Mouse (Mus musculus) neural tube, embryonic 15.5 days (tissue): ENCODE measurements around the gene Ptpn12. TPM values are rescaled to one million over a fixed set of nuclear protein-coding genes. Genes with fewer than 3 reads are reported as not detected.

Source experiments
- ATAC-seq: fragments of 200-750 bp; cut with Nextera tagmentation; 2 replicates; pipeline ENCODE4 v1.8.0; 2017; ENCODE audit warnings: mild to moderate bottlenecking, moderate TSS enrichment, moderate library complexity; ENCODE audit not compliant: low FRiP score
- H3K27ac ChIP-seq: fragments of 300-500 bp; sonication (generic); replicated peaks from 2 replicates; pipeline ENCODE4 v1.5.1; 2015; ENCODE audit warnings: mild to moderate bottlenecking, inconsistent platforms
- H3K27me3 ChIP-seq: fragments of 300-500 bp; sonication (generic); replicated peaks from 2 replicates; pipeline ENCODE4 v1.6.1; 2015; ENCODE audit warnings: inconsistent platforms
- H3K36me3 ChIP-seq: fragments of 300-500 bp; sonication (generic); 2 replicates; pipeline ENCODE4 v1.6.1; 2015; ENCODE audit warnings: inconsistent platforms
- H3K4me1 ChIP-seq: fragments of 300-500 bp; sonication (generic); 2 replicates; pipeline ENCODE4 v1.6.1; 2015; ENCODE audit warnings: inconsistent platforms
- H3K4me2 ChIP-seq: fragments of 300-500 bp; sonication (generic); 2 replicates; pipeline ENCODE4 v1.6.1; 2015; ENCODE audit warnings: inconsistent platforms, mild to moderate bottlenecking, moderate library complexity
- H3K4me3 ChIP-seq: fragments of 300-500 bp; sonication (generic); replicated peaks from 2 replicates; pipeline ENCODE4 v1.5.1; 2015; ENCODE audit warnings: mild to moderate bottlenecking, inconsistent platforms
- H3K9ac ChIP-seq: fragments of 300-500 bp; sonication (generic); replicated peaks from 2 replicates; pipeline ENCODE4 v1.6.1; 2015; ENCODE audit warnings: mild to moderate bottlenecking, inconsistent platforms
- H3K9me3 ChIP-seq: fragments of 300-500 bp; sonication (generic); replicated peaks from 2 replicates; pipeline ENCODE4 v1.6.1; 2016; ENCODE audit warnings: inconsistent platforms
- WGBS: fragments of 180-500 bp; shearing (Covaris S2); methylation state at CpG from one replicate; pipeline ENCODE4 v1.1.7; 2015; ENCODE audit warnings: mixed read lengths; 5-methylcytosine and 5-hydroxymethylcytosine counted together
- polyA plus RNA-seq: library from polyadenylated mRNA; unstranded; fragments of >200 nt; fragmentation: Nextera tagmentation; extraction: Ambion mirVana; gene quantifications from 2 replicates; pipeline ENCODE4 v1.2.1, GENCODE M21; 2015

Ptpn12 gene
- polyA plus RNA-seq, 1 experiment from 2014 or later = 21.8 TPM

- no peak overlapping the region for H3K4me3 ChIP-seq
- no peaks in the 10 kb centered on the region for H3K27me3 ChIP-seq
- H3K4me2 ChIP-seq = no peak overlapping the region
- no peak overlapping the region for H3K9ac ChIP-seq
- no peak for ATAC-seq
- no peaks in the 10 kb centered on the region for H3K9me3 ChIP-seq
- 93% methylated on average over 4 of the region's 4 CpGs for WGBS
- no peaks in the 10 kb centered on the region for H3K36me3 ChIP-seq
- H3K4me1 ChIP-seq = peaks cover 17% of the 10 kb centered on the region
- H3K27ac ChIP-seq = no peak overlapping the region
Observed at GRCm38 (mm10) chr5:21047114-21047513, 8.6 kb downstream of the Ptpn12 start.

GRCm38 (mm10) chr5:21046150-21047048 is 9.3 kb downstream of the Ptpn12 start:
- Histone ChIP-seq H3K27ac (no peak overlapping the region), H3K9me3 (no peaks in the 10 kb centered on the region), H3K9ac (no peak overlapping the region), H3K4me2 (no peak overlapping the region), H3K27me3 (no peaks in the 10 kb centered on the region), H3K4me3 (no peak overlapping the region), H3K36me3 (no peaks in the 10 kb centered on the region), H3K4me1 (peaks cover 16% of the 10 kb centered on the region)
- no peak for ATAC-seq
- WGBS = 93% methylated on average over 7 of the region's 7 CpGs

- Histone ChIP-seq H3K36me3 (no peaks in the 10 kb centered on the region), H3K27ac (no peak overlapping the region)
- no peak for ATAC-seq
Observed at GRCm38 (mm10) chr5:21045462-21045861, 10.2 kb downstream of the Ptpn12 start.

GRCm38 (mm10) chr5:21038100-21038499 is 17.6 kb downstream of the Ptpn12 start:
- Histone ChIP-seq H3K4me1 (peaks cover 22% of the 10 kb centered on the region), H3K27ac (no peak overlapping the region), H3K36me3 (no peaks in the 10 kb centered on the region), H3K27me3 (no peaks in the 10 kb centered on the region), H3K4me3 (no peak overlapping the region), H3K9me3 (no peaks in the 10 kb centered on the region), H3K9ac (no peak overlapping the region), H3K4me2 (no peak overlapping the region)
- ATAC-seq = no peak
- WGBS = 93% methylated on average over 5 of the region's 5 CpGs

More at GRCm38 (mm10) chr5:21045462-21045861, 10.2 kb downstream of the Ptpn12 start:
- H3K4me3 ChIP-seq = no peak overlapping the region
- WGBS = 93% methylated on average over 2 of the region's 2 CpGs
- H3K9ac ChIP-seq = no peak overlapping the region
- no peak overlapping the region for H3K4me2 ChIP-seq
- no peaks in the 10 kb centered on the region for H3K9me3 ChIP-seq
- peaks cover 16% of the 10 kb centered on the region for H3K4me1 ChIP-seq
- H3K27me3 ChIP-seq = no peaks in the 10 kb centered on the region

GRCm38 (mm10) chr5:21035689-21036480 is 19.8 kb downstream of the Ptpn12 start:
- H3K4me1 ChIP-seq = peaks cover 18% of the 10 kb centered on the region
- no peak overlapping the region for H3K9ac ChIP-seq

GRCm38 (mm10) chr5:21034388-21034966 is 21.2 kb downstream of the Ptpn12 start:
- H3K4me2 ChIP-seq = no peak overlapping the region
- H3K27me3 ChIP-seq = no peaks in the 10 kb centered on the region
- H3K27ac ChIP-seq = no peak overlapping the region
- peak; percentile 58; the same call in 1 of the 2 replicates for ATAC-seq
- H3K9me3 ChIP-seq = no peaks in the 10 kb centered on the region
- no peak overlapping the region for H3K9ac ChIP-seq
- H3K36me3 ChIP-seq = no peaks in the 10 kb centered on the region
- WGBS = 35% methylated on average over 6 of the region's 6 CpGs
- no peak overlapping the region for H3K4me3 ChIP-seq
- H3K4me1 ChIP-seq = peaks cover 19% of the 10 kb centered on the region

More at GRCm38 (mm10) chr5:21035689-21036480, 19.8 kb downstream of the Ptpn12 start:
- Histone ChIP-seq H3K9me3 (no peaks in the 10 kb centered on the region), H3K27ac (no peak overlapping the region), H3K4me3 (no peak overlapping the region), H3K4me2 (no peak overlapping the region), H3K27me3 (no peaks in the 10 kb centered on the region), H3K36me3 (no peaks in the 10 kb centered on the region)
- no peak for ATAC-seq
- 78% methylated on average over 7 of the region's 7 CpGs for WGBS

GRCm38 (mm10) chr5:21033382-21034056 is 22.2 kb downstream of the Ptpn12 start:
- 41% methylated on average over 11 of the region's 11 CpGs for WGBS
- H3K27ac ChIP-seq = peak overlapping the region; percentile 28; the same call in 1 of the 2 replicates
- H3K4me2 ChIP-seq = no peak overlapping the region
- H3K9me3 ChIP-seq = no peaks in the 10 kb centered on the region
- no peak overlapping the region for H3K9ac ChIP-seq
- peaks cover 19% of the 10 kb centered on the region for H3K4me1 ChIP-seq
- no peaks in the 10 kb centered on the region for H3K27me3 ChIP-seq
- no peaks in the 10 kb centered on the region; the same call in 1 of the 2 replicates for H3K36me3 ChIP-seq
- peak; percentile 44; the same call in 1 of the 2 replicates for ATAC-seq
- no peak overlapping the region for H3K4me3 ChIP-seq

GRCm38 (mm10) chr5:21032626-21033025 is 23.1 kb downstream of the Ptpn12 start:
- Histone ChIP-seq H3K36me3 (no peaks in the 10 kb centered on the region; the same call in 1 of the 2 replicates), H3K4me3 (no peak overlapping the region), H3K27ac (no peak overlapping the region), H3K4me2 (no peak overlapping the region), H3K9ac (no peak overlapping the region), H3K4me1 (peaks cover 19% of the 10 kb centered on the region), H3K9me3 (no peaks in the 10 kb centered on the region), H3K27me3 (no peaks in the 10 kb centered on the region)
- ATAC-seq = no peak
- WGBS = 60% methylated on average over 3 of the region's 3 CpGs

- Histone ChIP-seq H3K27ac (no peak overlapping the region), H3K4me2 (no peak overlapping the region), H3K27me3 (no peaks in the 10 kb centered on the region), H3K4me3 (no peak overlapping the region), H3K9ac (no peak overlapping the region), H3K4me1 (peaks cover 19% of the 10 kb centered on the region), H3K9me3 (no peaks in the 10 kb centered on the region), H3K36me3 (peaks cover 8% of the 10 kb centered on the region; the same call in 1 of the 2 replicates)
- no peak for ATAC-seq
Observed at GRCm38 (mm10) chr5:21030226-21030625, 25.5 kb downstream of the Ptpn12 start.

- Histone ChIP-seq H3K4me1 (no peaks in the 10 kb centered on the region), H3K27me3 (no peaks in the 10 kb centered on the region), H3K9me3 (no peaks in the 10 kb centered on the region), H3K9ac (no peak overlapping the region), H3K36me3 (peaks cover 35% of the 10 kb centered on the region), H3K4me3 (no peak overlapping the region), H3K4me2 (no peak overlapping the region), H3K27ac (no peak overlapping the region)
- ATAC-seq = no peak
- WGBS = 73% methylated on average over 5 of the region's 5 CpGs
Observed at GRCm38 (mm10) chr5:21017075-21017474, 38.6 kb downstream of the Ptpn12 start.

GRCm38 (mm10) chr5:21010908-21011307 is 44.8 kb downstream of the Ptpn12 start:
- no peaks in the 10 kb centered on the region for H3K4me1 ChIP-seq
- H3K27me3 ChIP-seq = no peaks in the 10 kb centered on the region
- no peak overlapping the region for H3K4me3 ChIP-seq
- no peak overlapping the region for H3K27ac ChIP-seq
- ATAC-seq = no peak
- H3K9ac ChIP-seq = no peak overlapping the region
- H3K4me2 ChIP-seq = no peak overlapping the region
- H3K9me3 ChIP-seq = no peaks in the 10 kb centered on the region
- peaks cover 40% of the 10 kb centered on the region for H3K36me3 ChIP-seq
